Mouse (Mus musculus): ENCODE data around the gene Faim.

Gene Faim

DNA sequence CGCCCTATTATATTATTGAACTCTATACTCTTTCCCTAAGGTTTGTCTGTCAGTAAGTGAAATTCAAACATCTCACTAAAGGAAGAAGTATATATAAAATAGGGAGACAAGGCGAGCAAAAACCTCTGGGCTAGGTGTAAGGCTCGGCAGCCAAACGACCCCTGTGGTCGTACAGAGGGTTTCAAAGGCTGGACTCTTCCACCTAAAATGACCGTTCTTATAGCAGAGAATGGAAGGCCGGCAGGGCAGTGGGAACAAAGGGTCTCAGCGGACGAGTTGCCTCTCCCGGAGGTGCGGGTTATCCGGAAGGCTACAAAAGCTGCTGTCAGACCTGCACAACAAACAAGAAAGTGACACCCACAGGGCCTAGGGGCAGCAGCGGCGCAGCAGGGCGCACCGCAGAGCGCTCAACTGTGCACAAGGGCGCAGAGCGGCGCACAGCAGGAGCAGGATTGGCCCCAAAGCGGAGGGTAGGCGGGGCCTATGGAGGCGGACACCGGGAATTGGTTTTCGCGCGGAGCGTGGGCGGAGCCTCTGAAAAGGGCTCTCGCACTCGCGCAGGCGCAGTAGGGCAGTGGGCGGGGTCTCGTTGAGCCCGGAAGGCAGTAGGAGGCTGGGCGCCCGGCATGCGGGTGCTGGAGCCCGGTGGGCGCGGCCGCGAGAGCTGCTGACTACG, at the start of gene Faim:
Faim (plus strand) TSS at position 574 of the 676 bp plus-strand sequence.
- peak; percentile 100 for DNase-seq (ENCODE audit: low spot score)

DNA sequence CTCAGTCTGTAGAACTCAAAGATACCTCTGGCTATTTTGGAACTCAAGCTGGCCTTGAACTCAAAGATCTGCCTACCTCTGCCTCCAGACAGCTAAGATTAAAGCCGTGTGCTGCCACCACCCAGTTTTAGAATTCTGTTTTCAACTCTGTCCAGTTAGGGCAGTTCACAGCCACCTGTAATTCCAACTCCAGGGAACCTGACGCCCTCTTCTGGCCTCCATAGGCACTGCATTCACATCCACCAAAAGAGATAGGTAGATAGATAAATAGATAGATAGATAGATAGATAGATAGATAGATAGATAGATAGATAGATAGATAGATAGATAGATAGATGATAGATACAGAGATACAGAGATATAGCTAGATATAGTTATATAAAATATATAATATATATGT, 46.9 kb upstream of the Faim start:
- DNase-seq (ENCODE audit: low spot score) = no peak

DNA sequence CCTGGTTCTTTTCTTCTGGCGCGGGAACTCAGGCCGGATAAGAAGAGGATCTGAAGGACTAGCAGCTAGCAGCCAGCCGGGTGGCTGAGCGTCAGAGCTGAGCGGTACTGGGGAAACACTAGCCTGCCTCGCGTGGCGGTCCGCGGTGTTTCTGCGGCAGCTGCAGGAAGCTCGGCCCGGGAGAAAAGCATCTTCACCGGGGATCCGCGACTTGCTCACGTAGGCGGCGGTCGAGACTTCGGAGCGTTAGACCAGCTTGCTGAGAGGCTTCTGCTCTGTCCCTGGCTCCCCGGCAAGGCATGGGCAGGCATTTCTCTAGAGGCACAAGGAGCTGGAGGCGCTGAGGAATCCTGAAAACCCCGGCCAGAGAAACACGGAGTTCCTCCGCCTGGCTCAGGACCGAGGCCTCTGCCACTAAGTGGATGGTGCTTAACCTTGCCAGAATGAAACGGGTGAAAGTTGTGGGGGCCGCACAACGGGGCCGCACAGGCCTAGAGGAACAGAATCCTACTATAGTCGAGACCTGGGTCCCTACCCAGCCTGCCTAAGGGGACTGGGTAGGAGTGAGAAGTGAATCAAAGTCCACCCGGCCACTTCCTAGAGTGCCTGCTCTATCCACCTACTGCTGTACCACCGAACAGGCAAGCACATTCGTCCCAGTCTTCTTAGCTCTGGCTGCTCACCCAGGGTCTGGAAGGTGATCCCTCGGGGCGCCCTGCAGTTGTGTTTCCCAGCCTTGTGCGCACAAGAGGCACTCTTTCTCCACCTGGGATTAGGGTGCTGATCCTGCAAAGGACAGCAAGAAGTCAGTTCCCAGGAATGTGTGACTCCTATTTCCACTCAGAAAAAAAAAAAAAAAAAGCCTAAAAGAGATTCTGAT, 33.8 kb upstream of the Faim start:
- DNase-seq (ENCODE audit: low spot score) = peak; percentile 56

DNA sequence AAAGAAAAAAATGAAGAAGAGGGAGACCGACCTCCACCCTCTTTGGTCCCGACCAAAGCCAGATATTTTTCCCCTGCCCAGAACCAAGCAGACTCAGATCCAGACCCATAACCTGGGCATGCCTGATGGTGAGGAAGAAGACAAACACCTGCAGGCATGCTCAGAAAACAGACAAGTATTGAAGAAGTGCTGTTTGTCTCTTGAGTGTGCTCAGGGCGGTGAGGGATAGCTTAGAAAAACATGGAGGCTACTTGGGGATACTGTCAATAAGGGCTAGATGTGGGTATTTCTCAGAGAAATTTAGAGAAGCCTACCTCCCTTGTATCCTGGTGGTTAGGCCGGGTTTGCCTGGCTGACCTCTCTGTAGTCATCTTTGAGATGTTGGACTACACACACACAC, 32.9 kb upstream of the Faim start:
- DNase-seq (ENCODE audit: low spot score) = no peak

DNA sequence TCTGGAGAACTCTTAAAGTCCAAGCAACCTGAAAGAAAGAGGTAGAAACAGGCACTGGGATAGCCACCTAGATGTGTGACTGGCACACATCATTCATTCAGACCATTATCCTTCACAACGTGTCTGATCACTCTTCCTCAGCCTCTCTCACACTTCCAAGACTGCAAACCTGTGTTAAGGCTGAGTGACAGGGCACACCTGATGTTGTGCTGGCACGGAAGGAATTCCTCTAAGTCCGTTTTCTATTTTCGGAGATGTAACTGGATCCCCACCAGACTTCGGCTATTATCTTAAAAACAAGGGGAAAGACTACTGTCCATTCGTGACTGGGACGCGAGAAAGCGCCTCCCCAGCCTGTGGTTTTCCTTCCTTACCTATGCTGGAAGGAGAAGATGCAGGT, 32.3 kb upstream of the Faim start:
- DNase-seq (ENCODE audit: low spot score) = no peak

DNA sequence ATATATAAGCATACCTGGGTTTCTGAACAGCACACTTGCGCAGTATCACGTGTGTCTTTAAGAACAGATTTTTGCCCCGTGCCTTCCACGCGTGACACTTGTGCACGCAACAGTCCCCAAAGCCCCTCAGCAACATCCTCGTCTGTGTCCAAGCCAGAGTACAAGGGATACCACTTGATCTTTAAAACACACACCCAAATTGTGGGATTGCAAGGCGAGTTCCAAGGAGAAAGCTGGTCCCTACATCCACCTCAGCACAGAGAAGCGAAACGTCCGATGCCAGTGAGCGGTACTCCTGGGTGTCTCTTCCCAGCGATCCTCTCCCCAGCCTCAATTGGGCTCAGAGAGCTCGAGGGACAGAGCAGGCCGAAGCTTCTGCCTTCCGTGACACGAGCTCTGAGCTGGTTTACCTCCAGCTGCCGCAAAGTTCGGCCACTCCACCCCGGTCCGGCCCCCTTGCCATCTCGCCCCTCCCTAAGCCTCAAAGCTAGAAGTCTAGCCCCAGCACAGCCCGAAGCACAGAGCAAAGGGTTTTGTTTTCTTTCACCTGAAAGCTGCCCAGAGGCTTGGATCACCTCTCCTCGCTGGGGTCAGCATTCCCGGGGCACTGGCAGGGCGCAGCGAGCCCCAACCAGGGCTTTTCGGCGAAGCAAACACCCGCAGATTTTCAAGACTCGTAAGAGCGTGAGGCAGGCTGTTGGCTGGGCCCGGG, 31.6 kb upstream of the Faim start:
- no peak for DNase-seq (ENCODE audit: low spot score)

DNA sequence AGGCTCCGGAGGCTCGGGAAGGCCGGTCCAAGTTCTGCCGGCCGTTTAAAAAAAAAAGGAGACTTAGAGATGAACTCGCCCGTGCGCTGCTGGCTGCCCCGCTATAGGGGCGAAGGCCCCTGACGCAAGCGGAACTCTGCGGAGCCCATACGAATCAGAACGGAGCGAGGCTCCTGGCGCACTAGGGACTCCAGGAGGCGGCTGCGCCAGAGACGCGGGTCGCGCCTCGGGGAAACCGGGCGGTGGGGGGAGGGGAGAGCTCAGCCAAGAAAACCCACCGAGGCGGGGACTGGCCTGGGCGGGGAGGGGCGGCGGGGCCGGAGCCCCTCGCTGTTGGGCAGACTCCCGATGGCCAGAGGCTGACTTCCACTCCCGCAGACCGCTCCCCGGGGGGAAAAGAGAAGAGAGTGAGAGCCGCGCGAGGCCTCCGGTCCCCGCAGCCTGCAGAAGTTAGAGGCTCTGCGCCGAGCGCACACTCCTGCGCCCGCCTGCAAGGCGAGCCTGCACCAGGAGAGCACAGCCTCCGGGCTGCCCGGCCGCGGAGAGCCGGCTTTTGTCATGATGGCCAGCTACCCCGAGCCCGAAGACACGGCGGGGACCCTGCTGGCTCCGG, 31.0 kb upstream of the Faim start, which contains the start of gene Foxl2:
Foxl2 (plus strand) TSS at position 186 of the 613 bp plus-strand sequence.
- peak; percentile 63 for DNase-seq (ENCODE audit: low spot score)

DNA sequence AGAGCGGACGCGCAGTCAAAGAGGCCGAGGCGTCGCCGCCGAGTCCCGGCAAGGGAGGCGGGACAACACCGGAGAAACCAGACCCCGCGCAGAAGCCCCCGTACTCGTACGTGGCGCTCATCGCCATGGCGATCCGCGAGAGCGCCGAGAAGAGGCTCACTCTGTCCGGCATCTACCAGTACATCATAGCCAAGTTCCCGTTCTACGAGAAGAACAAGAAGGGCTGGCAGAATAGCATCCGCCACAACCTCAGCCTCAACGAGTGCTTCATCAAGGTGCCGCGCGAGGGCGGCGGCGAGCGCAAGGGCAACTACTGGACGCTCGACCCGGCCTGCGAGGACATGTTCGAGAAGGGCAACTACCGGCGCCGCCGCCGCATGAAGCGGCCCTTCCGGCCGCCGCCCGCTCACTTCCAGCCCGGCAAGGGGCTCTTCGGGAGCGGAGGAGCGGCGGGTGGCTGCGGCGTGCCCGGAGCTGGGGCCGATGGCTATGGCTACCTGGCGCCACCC, 30.4 kb upstream of the Faim start:
- DNase-seq (ENCODE audit: low spot score) = no peak

DNA sequence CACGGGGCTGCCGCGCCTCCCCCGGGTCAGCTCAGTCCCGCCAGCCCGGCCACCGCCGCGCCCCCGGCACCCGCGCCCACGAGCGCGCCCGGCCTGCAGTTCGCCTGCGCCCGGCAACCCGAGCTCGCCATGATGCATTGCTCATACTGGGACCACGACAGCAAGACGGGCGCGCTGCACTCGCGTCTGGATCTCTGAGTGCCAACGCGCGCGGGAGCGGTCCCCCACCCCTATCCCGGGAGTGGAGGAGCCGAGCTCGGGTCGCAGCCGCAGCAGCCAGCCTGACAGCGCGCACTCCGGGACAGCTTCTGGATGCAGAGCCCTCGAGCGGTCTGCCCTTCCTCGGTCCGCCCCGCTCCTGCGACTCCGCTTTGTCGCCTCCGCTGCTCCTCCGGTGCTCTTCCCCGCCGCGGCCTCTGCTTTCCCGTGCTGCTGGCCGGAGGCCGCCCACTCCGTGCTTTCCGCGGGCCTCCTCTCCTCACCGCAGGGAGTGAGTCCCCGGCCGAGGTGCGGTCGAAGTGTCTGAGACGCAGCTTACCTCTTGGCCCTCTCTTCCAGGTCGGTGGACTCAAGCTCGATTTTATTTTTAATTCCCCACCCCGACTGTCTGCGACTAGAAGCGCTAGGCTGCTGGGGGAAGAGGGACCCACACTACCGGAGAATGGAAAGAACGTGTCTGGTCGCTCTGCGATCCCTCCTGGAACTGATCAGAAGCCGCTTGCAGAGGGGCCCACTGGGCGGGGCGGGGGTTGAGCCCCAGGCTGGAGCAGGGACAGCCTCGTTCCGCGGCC, 29.4 kb upstream of the Faim start:
- DNase-seq (ENCODE audit: low spot score) = no peak

DNA sequence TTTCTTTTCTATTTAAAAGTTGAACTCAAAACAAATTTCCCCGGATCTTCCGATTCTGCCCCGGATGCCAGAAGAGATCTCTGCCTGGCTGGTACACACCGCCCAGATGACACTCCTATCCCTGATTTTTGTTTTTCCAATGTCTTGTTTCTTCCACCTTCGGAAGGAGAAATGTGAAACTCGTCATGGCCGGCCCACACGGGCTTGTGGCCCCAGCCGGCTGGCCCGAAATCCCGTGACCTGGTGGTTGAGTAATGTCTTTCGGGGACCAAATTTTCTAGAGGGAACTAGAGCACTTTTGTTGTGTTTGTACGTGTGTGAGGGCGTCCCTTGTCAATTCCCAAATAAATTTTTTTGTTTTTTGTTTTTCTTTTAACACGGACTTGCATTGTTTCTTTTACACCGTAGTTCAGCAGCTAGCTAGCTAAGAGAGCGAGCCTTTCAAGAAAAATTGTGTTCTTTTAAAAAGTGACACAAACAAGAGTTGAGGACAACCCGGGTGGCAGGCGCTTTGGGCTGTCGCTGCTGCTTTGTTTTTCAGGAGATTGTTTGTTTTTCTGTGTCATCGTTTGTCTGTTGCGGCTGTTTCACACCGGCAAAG, 28.3 kb upstream of the Faim start:
- DNase-seq (ENCODE audit: low spot score) = no peak

DNA sequence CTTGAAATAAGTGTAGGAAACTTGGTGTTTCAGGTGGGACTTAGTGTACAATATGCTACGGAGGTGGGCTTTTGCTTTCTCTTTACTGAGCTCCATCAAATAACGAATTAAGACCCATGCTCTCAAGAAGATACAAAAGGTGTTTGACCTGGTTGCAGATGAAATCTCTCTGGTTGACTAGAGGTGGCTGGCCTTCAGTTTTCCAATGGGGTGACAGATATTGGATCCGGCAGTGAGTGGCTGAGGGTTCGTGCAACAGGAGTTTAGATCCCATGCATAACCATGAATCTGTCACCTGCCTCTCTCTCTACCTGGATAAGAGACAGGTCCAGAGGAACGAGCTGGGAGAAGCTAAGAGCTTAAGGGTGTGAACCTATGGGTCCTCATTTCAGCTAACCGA, 27.5 kb upstream of the Faim start:
- no peak for DNase-seq (ENCODE audit: low spot score)

DNA sequence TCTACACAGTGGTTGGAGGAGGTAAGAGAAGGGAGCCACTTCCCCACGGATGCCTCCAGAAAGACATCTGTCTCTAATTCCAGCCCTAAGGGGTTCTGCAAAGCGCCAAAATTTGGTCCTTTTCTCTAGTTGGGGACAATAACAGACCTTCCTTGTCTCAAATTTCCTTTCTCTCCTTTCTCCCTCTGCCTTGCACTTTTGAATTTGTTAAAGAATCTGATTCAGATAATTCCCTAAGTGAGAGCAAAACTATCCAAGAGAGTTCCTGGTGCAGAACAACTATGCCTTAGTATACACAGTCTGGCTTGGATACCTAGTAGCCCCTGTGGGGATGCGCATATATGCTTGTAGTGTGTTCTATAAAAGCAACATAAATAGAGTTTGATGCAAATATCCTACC, 26.3 kb upstream of the Faim start:
- no peak for DNase-seq (ENCODE audit: low spot score)

DNA sequence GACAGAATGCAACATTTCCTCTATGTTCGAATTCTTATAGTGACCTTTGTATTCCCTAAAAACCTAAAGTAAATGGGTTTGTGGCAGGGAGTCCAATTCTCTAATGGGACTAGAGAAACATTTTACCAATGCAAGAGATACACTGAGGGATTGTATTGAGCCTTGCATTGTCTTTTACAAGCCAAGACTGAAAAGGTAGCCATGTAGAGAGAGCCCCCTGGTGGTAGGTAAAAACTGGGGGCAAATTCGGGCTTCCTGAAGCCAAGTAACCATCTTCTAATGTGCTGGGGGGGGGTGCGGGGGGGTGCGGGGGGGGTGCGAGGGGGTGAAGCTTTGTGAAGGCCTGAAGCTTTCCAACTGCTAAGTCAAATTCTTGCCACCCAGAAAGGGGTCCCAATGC, 25.8 kb upstream of the Faim start:
- DNase-seq (ENCODE audit: low spot score) = no peak

DNA sequence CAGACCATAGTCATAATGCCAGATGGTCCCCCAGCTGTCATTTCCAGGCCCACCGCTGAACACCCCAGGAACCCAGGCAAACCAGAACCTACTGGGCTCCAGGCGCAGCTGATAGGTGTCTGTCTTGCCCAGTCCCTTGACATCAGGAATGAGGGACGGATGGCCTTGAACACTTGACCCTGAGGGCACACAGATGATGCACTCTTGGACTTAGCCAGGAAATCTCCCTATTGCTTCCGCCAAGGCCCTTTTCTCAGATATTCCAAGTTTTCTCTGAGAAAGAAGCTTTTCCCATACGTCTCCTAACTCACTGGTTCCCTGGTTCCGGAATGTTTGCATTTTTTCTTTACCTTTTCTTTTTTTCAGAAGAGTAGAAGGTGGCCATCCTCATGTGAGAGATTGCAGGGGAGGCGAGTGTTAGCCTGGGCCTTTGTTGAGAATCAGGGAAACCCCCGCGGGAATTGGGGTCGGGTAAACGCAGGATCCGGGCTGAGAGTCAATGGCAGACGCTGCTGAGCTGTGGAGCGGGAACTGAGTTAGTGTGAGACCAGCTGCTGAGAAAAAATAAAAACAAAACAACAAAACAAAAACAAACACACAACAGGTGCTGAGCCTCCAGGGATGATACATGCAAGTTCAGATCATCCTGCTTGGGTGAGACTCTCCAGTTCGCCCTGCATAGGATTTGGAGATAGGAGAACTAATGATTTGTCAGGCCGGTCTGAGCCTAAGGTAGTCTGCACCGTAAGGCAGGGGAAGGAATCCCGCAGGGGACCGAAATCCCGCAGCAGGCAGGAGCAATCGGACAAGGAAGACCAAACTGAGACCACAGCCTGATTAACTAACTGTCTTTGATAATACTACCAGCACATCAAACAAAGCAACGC, 24.3 kb upstream of the Faim start:
- DNase-seq (ENCODE audit: low spot score) = no peak

DNA sequence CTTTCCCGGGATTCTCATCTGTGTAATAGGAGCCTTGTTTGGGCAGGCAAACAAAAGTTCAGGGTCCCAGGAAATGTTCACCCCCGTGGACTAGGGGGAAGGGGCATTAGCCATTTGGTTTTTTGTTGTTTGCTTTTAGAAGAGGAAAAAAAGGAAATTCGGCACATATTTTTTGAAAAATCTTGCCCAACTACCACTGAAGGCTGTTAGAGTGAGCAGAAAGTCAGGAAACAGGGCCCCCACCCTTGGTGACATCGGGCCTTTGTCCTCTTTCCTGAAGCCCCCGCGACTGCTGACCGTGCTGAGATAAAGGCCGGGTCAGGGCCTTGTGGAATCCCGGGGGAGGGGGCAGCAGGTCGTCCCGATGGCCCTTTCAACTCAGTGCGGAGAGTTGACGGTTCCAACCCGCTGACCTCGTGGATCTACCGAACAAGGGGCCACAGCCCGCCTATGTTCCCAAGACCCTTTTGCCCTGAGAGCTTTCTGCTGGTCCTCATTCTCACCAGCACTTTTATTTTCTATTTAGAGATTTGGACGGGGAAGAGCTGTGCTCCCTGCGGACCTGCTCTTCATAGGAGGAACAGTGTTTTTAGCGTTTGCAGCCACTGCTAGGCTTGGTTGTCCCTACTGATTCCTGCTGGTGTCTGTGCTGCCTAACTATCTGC, 23.6 kb upstream of the Faim start:
- DNase-seq (ENCODE audit: low spot score) = no peak

DNA sequence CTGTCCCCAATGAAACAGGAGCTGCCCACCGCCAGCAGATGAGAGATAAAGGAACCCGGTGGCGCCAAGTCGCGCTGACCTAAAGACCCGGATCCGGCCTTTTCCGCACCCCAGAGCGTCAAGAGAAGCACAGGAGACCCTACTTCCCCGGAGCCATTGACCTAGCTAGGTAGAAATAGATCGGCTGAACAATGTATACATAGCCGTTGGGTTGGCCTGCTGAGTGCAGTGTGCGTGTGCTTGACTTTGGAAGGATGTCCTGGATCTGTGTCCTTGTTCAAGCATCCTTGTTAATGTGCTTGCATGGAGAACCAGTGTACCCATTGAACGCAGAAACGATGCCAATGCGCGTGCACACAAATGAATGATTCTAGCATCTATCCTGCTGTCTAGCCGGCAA, 22.5 kb upstream of the Faim start:
- no peak for DNase-seq (ENCODE audit: low spot score)

DNA sequence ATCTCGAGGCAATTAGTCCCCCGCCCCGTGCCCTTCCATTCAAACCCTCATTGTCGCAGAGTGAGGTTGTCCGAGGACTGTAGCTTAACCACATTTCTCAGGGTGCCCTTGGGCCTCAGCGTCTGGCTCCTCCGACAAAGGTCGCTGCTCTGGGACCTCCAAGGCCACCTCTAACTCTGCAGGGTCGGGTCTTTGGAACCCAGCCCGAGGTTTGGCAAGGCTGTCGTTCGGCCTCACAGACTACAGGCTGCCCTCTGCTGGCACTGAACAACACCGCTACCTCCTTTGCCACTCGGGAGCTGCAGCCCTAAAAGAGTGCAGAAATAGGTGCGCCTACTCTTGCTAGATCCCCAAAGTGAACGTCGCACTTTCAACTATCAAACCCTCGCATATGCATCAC, 21.1 kb upstream of the Faim start:
- DNase-seq (ENCODE audit: low spot score) = peak; percentile 79

DNA sequence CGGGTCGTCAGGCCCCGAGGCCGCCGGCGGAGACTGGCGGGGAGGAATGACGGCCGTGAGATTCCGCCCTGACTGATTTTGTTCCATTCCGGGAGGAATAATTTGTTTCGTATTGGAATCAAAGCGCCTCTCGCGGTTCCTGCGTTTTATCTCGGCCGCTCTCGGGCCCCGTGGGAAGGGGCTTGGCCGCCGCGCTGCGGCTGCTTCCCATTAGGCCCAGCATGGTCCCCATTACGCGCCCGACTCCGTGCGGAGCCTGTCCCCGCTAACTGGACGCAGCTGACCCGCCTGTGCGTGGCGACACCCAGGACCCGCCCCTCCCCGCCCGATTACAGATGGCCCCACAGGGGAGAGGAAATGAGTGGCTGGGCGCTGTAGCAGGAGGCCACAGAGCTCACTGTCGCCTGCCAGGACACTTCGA, 13.1 kb upstream of the Faim start:
- DNase-seq (ENCODE audit: low spot score) = no peak

DNA sequence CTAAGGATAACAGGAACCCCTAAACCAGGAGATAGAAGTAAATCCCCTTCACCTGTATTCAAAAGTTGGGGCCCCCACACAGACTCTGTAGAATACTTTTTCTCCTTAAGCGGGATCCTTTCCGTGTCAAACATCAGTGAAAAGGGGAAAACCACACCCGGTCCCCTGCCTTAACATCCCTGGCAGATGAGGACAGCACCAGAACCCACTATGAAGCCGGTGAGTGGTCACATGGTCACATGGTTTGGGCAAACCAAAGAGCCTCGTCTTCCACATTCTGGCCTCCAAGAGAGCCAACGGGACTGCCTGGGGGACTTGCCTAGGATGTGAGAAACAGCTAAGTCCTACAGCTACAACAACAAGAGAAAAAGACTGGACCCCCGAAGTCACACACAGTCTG, 12.6 kb upstream of the Faim start:
- no peak for DNase-seq (ENCODE audit: low spot score)

Measured in testis, postnatal 10 days (tissue).